Mouse (Mus musculus): ENCODE measurements around the gene Gm5862. TPM values are rescaled to one million over a fixed set of nuclear protein-coding genes. Genes with fewer than 3 reads are reported as not detected.
A peak's percentile ranks its signal among the peaks of the same experiment; 100 is the strongest.
"Not testable (repeated sequence)": the region's sequence is repeated elsewhere in the genome, so short reads cannot be mapped to it uniquely, and the experiment has no call there.

Gene Gm5862
- total RNA-seq (2021): not detected

GRCm38 (mm10) chr5:26022816-26023215 lies at the start of gene Gm5862:
TSS of gene Gm5862 (minus strand) at chr5:26022916.
- intact Hi-C loops (cut with DNase I); DNase-seq: not testable (repeated sequence)

DNA sequence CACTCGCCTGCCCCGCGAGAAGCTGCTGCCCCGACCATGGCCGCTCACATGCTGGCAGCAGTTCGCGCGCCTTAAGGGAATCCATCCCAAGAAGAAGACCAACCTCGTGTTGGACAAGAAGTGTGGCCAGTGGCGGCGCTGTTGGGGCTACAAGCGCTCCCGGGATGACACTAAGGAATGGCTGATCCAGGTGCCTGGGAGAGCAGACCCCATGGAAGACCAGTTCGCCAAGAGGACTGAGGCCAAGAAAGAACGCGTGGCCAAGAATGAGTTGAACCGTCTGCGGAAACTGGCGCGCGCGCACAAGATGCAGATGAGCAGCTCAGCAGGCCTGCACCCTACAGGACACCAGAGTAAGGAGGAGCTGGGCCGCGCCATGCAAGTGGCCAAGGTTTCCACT lies 48.0 kb upstream of the Gm5862 start:
- intact Hi-C loops (cut with DNase I): no loop called here
- DNase-seq: no peak

- intact Hi-C loops (cut with DNase I): not testable (repeated sequence)
Measured at GRCm38 (mm10) chr5:26058481-26058880, 35.8 kb upstream of the Gm5862 start, which contains the start of gene Gm7347. TSS of gene Gm7347 (minus strand) at chr5:26058581.

DNA sequence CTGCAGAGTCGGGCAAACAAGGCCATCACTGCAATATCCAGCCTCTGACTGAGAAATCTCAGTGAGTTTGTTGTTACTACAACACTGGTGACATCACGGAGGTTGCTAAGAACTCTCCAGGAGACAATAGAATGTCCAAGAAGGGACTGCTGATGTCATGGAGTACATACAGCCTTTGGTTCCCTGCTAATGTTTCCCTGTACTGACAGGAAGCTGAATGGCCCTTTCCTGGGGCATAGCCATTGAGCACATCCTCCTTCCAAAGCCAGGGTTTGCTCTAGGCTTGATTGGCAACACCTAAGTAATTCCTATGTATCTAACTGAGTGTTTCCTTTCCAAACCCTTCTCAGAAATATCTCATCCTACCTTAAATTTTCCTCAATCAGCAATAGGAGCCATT lies 16.7 kb upstream of the Gm5862 start, which contains the start of gene Speer4a:
TSS of gene Speer4a (minus strand) at position 101 of the 400 bp plus-strand sequence.
- intact Hi-C loops (cut with DNase I); DNase-seq: not testable (repeated sequence)

More at GRCm38 (mm10) chr5:26058481-26058880, 35.8 kb upstream of the Gm5862 start, which contains the start of gene Gm7347:
- not testable (repeated sequence) for DNase-seq

DNA sequence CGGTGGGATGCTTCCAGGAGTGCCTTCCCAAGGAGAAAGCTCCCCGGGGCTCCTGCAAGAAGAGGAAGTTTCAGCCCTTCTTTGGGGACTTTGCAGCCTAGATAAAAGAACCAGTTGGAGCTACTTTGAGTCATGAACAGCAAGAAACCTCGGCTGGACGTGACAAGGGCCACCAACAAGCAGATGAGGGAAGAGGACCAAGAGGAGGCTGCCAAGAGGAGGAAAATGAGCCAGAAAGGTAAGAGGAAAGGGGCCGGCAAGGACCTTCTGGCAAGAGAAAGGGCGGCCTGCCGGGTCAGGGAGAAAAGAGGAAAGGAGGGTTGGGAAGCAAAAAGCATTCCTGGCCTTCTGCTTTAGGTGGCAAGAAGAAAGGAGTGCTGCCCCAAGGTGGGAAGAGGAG lies 15.0 kb downstream of the Gm5862 start:
- intact Hi-C loops (cut with DNase I): not testable (repeated sequence)

GRCm38 (mm10) chr5:26006937-26007695 lies 15.6 kb downstream of the Gm5862 start:
- intact Hi-C loops (cut with DNase I): not testable (repeated sequence)
- peak; percentile 60 for DNase-seq

More for the DNA sequence above, 15.0 kb downstream of the Gm5862 start:
- not testable (repeated sequence) for DNase-seq

GRCm38 (mm10) chr5:26004698-26005097 lies 18.0 kb downstream of the Gm5862 start, which contains the start of gene Gm1979:
TSS of gene Gm1979 (minus strand) at chr5:26004798.
- DNase-seq; intact Hi-C loops (cut with DNase I): not testable (repeated sequence)

- intact Hi-C loops (cut with DNase I); DNase-seq: not testable (repeated sequence)
Measured at GRCm38 (mm10) chr5:25988550-25988949, 34.2 kb downstream of the Gm5862 start, which contains the start of gene Gm21698. TSS of gene Gm21698 (minus strand) at chr5:25988650.

- DNase-seq; intact Hi-C loops (cut with DNase I): not testable (repeated sequence)
Measured at GRCm38 (mm10) chr5:25972563-25972962, 50.2 kb downstream of the Gm5862 start, which contains the start of gene Gm21680. TSS of gene Gm21680 (minus strand) at chr5:25972663.

Other genes with a start within 250 kb of the Gm5862 start
- not detected for gene Gm21663, start 80.5 kb downstream of the Gm5862 start, total RNA-seq (2021)
- not detected for gene Gm21671, start 68.5 kb downstream of the Gm5862 start, total RNA-seq (2021)
- not detected for gene Gm21680, start 50.3 kb downstream of the Gm5862 start, total RNA-seq (2021)
- not detected for gene Gm21698, start 34.3 kb downstream of the Gm5862 start, total RNA-seq (2021)
- gene Gm1979, start 18.1 kb downstream of the Gm5862 start, total RNA-seq (2021): not detected
- not detected for gene Speer4a, start 16.6 kb upstream of the Gm5862 start, total RNA-seq (2021)
- gene Gm7347, start 35.7 kb upstream of the Gm5862 start, total RNA-seq (2021): not detected
- gene Gm10471, start 66.4 kb upstream of the Gm5862 start, total RNA-seq (2021): not detected
- gene 5031410I06Rik, start 82.4 kb upstream of the Gm5862 start, total RNA-seq (2021): not detected
- not detected for gene Gm10220, start 98.5 kb upstream of the Gm5862 start, total RNA-seq (2021)
- under 1 TPM; 0.24 to 0.30 TPM for gene Gm7361, start 234.8 kb upstream of the Gm5862 start, total RNA-seq (2021)